Mouse (Mus musculus) embryonic facial prominence, embryonic 13.5 days (tissue): ENCODE results near the gene Dpp7. TPM values are rescaled to one million over a fixed set of nuclear protein-coding genes. Genes with fewer than 3 reads are reported as not detected.

ENCODE experiments used
- ATAC-seq: fragments of 200-750 bp; cut with Nextera tagmentation; 2 replicates; pipeline ENCODE4 v1.8.0; 2017; ENCODE audit warnings: low read depth; ENCODE audit not compliant: insufficient number of reproducible peaks, insufficient read depth, low FRiP score, low TSS enrichment
- H3K27ac ChIP-seq: fragments of 300-500 bp; sonication (generic); 2 replicates; pipeline ENCODE4 v1.5.1; 2015; ENCODE audit warnings: moderate library complexity, mild to moderate bottlenecking, inconsistent platforms
- H3K27me3 ChIP-seq: fragments of 300-500 bp; sonication (generic); 2 replicates; pipeline ENCODE4 v1.6.1; 2015; ENCODE audit warnings: mild to moderate bottlenecking, inconsistent platforms
- H3K36me3 ChIP-seq: fragments of 300-500 bp; sonication (generic); 2 replicates; pipeline ENCODE4 v1.6.1; 2015; ENCODE audit warnings: mild to moderate bottlenecking, inconsistent platforms
- H3K4me1 ChIP-seq: fragments of 300-500 bp; sonication (generic); 2 replicates; pipeline ENCODE4 v1.6.1; 2015; ENCODE audit warnings: inconsistent platforms
- H3K4me2 ChIP-seq: fragments of 300-500 bp; sonication (generic); 2 replicates; pipeline ENCODE4 v1.6.1; 2015; ENCODE audit warnings: moderate library complexity, mild to moderate bottlenecking, inconsistent platforms
- H3K4me3 ChIP-seq: fragments of 300-500 bp; sonication (generic); 2 replicates; pipeline ENCODE4 v1.5.1; 2015; ENCODE audit warnings: mild to moderate bottlenecking, inconsistent platforms
- H3K9ac ChIP-seq: fragments of 300-500 bp; sonication (generic); 2 replicates; pipeline ENCODE4 v1.6.1; 2015; ENCODE audit warnings: mild to moderate bottlenecking, inconsistent platforms
- H3K9me3 ChIP-seq: fragments of 300-500 bp; sonication (generic); 2 replicates; pipeline ENCODE4 v1.6.1; 2016; ENCODE audit warnings: inconsistent platforms
- WGBS: fragments of 180-500 bp; shearing (Covaris S2); methylation state at CpG from one replicate; pipeline ENCODE4 v1.1.7; 2015; ENCODE audit warnings: mixed read lengths; 5-methylcytosine and 5-hydroxymethylcytosine counted together
- polyA plus RNA-seq: library from polyadenylated mRNA; unstranded; fragments of >200 nt; fragmentation: Nextera tagmentation; extraction: Ambion mirVana; gene quantifications from 2 replicates; pipeline ENCODE4 v1.2.1, GENCODE M21; 2015

Dpp7 gene
- polyA plus RNA-seq, 1 experiment from 2014 or later: 25.5 TPM

- peak overlapping the region; percentile 71 for H3K9ac ChIP-seq
- peak overlapping the region; percentile 93 for H3K4me2 ChIP-seq
- H3K4me1 ChIP-seq: peaks cover 12% of the 10 kb centered on the region
- peaks cover 67% of the 10 kb centered on the region for H3K27me3 ChIP-seq
- WGBS: 47% methylated on average over 14 of the region's 14 CpGs
- H3K4me3 ChIP-seq: peak overlapping the region; percentile 52
- H3K27ac ChIP-seq: no peak overlapping the region
- ATAC-seq: no peak
- H3K36me3 ChIP-seq: no peaks in the 10 kb centered on the region
- no peaks in the 10 kb centered on the region for H3K9me3 ChIP-seq
Observed at GRCm38 (mm10) chr2:25305587-25306359, 50.4 kb downstream of the Dpp7 start.

GRCm38 (mm10) chr2:25304657-25305541 is 51.3 kb downstream of the Dpp7 start:
- Histone ChIP-seq H3K9me3 (no peaks in the 10 kb centered on the region), H3K4me3 (peak overlapping the region; percentile 52), H3K4me1 (peaks cover 12% of the 10 kb centered on the region), H3K36me3 (no peaks in the 10 kb centered on the region), H3K9ac (peak overlapping the region; percentile 71), H3K27ac (no peak overlapping the region), H3K27me3 (peaks cover 58% of the 10 kb centered on the region), H3K4me2 (peak overlapping the region; percentile 93)
- peak; percentile 37; the same call in 1 of the 2 replicates for ATAC-seq
- WGBS: 2% methylated on average over 45 of the region's 45 CpGs

- H3K27me3 ChIP-seq: peaks cover 50% of the 10 kb centered on the region
- H3K27ac ChIP-seq: no peak overlapping the region
- ATAC-seq: no peak
- no peaks in the 10 kb centered on the region for H3K9me3 ChIP-seq
- peaks cover 12% of the 10 kb centered on the region for H3K4me1 ChIP-seq
- peak overlapping the region; percentile 93 for H3K4me2 ChIP-seq
- H3K4me3 ChIP-seq: peak overlapping the region; percentile 52
- 64% methylated on average over 7 of the region's 7 CpGs for WGBS
- no peaks in the 10 kb centered on the region for H3K36me3 ChIP-seq
- no peak overlapping the region for H3K9ac ChIP-seq
Observed at GRCm38 (mm10) chr2:25303931-25304656, 52.1 kb downstream of the Dpp7 start.

- Histone ChIP-seq H3K9ac (no peak overlapping the region), H3K4me1 (peaks cover 12% of the 10 kb centered on the region), H3K9me3 (no peaks in the 10 kb centered on the region), H3K27me3 (peaks cover 45% of the 10 kb centered on the region), H3K36me3 (no peaks in the 10 kb centered on the region), H3K4me3 (no peak overlapping the region), H3K27ac (no peak overlapping the region), H3K4me2 (no peak overlapping the region)
- no peak for ATAC-seq
- 70% methylated on average over 3 of the region's 3 CpGs for WGBS
Observed at GRCm38 (mm10) chr2:25303452-25303851, 52.7 kb downstream of the Dpp7 start.

Other genes starting within 250 kb of the Dpp7 start
- gene Nrarp, start 175.6 kb downstream of the Dpp7 start, polyA plus RNA-seq: 15.0 and 16.7 TPM in 2 replicates
- gene Tor4a, start 159.5 kb downstream of the Dpp7 start, polyA plus RNA-seq: 5.1 and 6.1 TPM in 2 replicates
- 110 and 114 TPM in 2 replicates for gene Nelfb, start 144.9 kb downstream of the Dpp7 start, polyA plus RNA-seq
- 0.15 TPM in 1 of 2 replicates, not detected in the other for gene Stpg3, start 141.7 kb downstream of the Dpp7 start, polyA plus RNA-seq
- not detected in 2 replicates for gene Fam166a, start 137.6 kb downstream of the Dpp7 start, polyA plus RNA-seq
- gene Tubb4b, start 131.7 kb downstream of the Dpp7 start, polyA plus RNA-seq: 409 and 438 TPM in 2 replicates
- not detected in 2 replicates for gene Slc34a3, start 122.0 kb downstream of the Dpp7 start, polyA plus RNA-seq
- gene Rnf224, start 119.6 kb downstream of the Dpp7 start, polyA plus RNA-seq: not detected in 2 replicates
- gene Rnf208, start 114.1 kb downstream of the Dpp7 start, polyA plus RNA-seq: 10.8 and 11.3 TPM in 2 replicates
- 0.81 TPM in 1 of 2 replicates, not detected in the other for gene Cysrt1, start 113.9 kb downstream of the Dpp7 start, polyA plus RNA-seq
- 6.9 and 7.9 TPM in 2 replicates for gene AL732309.1, start 109.5 kb downstream of the Dpp7 start, polyA plus RNA-seq
- gene Tmem203, start 100.9 kb downstream of the Dpp7 start, polyA plus RNA-seq: 24.5 and 25.3 TPM in 2 replicates
- 7.5 and 8.2 TPM in 2 replicates for gene Tprn, start 93.7 kb downstream of the Dpp7 start, polyA plus RNA-seq
- gene Ssna1, start 83.9 kb downstream of the Dpp7 start, polyA plus RNA-seq: 231 and 246 TPM in 2 replicates
- 137 and 143 TPM in 2 replicates for gene Anapc2, start 83.9 kb downstream of the Dpp7 start, polyA plus RNA-seq
- not detected in 2 replicates for gene Tmem210, start 68.2 kb downstream of the Dpp7 start, polyA plus RNA-seq
- gene Lrrc26, start 66.4 kb downstream of the Dpp7 start, polyA plus RNA-seq: 0.22 TPM in 2 replicates
- 0.38 and 1.2 TPM in 2 replicates for gene Grin1, start 37.2 kb downstream of the Dpp7 start, polyA plus RNA-seq
- gene Man1b1, start 24.0 kb downstream of the Dpp7 start, polyA plus RNA-seq: 61.1 and 79.4 TPM in 2 replicates
- gene Uap1l1, start 9.3 kb upstream of the Dpp7 start, polyA plus RNA-seq: 9.9 and 14.9 TPM in 2 replicates
- gene Sapcd2, start 16.0 kb upstream of the Dpp7 start, polyA plus RNA-seq: 38.9 and 47.9 TPM in 2 replicates
- 0.87 and 1.1 TPM in 2 replicates for gene Entpd2, start 39.5 kb upstream of the Dpp7 start, polyA plus RNA-seq
- 42.5 and 48.9 TPM in 2 replicates for gene Npdc1, start 43.0 kb upstream of the Dpp7 start, polyA plus RNA-seq
- 0.12 and 0.17 TPM in 2 replicates for gene Fut7, start 66.9 kb upstream of the Dpp7 start, polyA plus RNA-seq
- 2.9 and 4.0 TPM in 2 replicates for gene Abca2, start 72.3 kb upstream of the Dpp7 start, polyA plus RNA-seq
- 5.0 and 7.2 TPM in 2 replicates for gene Clic3, start 100.5 kb upstream of the Dpp7 start, polyA plus RNA-seq
- gene Paxx, start 104.7 kb upstream of the Dpp7 start, polyA plus RNA-seq: 29.4 and 35.9 TPM in 2 replicates
- gene Ptgds, start 113.7 kb upstream of the Dpp7 start, polyA plus RNA-seq: 1.3 and 2.8 TPM in 2 replicates
- gene Lcn12, start 137.6 kb upstream of the Dpp7 start, polyA plus RNA-seq: not detected in 2 replicates
- 75.1 and 81.1 TPM in 2 replicates for gene Fbxw5, start 144.4 kb upstream of the Dpp7 start, polyA plus RNA-seq
- gene C8g, start 145.4 kb upstream of the Dpp7 start, polyA plus RNA-seq: 5.8 and 6.2 TPM in 2 replicates
- 31.4 and 35.4 TPM in 2 replicates for gene Traf2, start 190.6 kb upstream of the Dpp7 start, polyA plus RNA-seq
- gene Edf1, start 201.5 kb upstream of the Dpp7 start, polyA plus RNA-seq: 335 and 341 TPM in 2 replicates
- 4.3 and 7.2 TPM in 2 replicates for gene Mamdc4, start 218.5 kb upstream of the Dpp7 start, polyA plus RNA-seq
- 169 and 174 TPM in 2 replicates for gene Phpt1, start 218.9 kb upstream of the Dpp7 start, polyA plus RNA-seq
- gene Ajm1, start 225.4 kb upstream of the Dpp7 start, polyA plus RNA-seq: 0.39 and 0.62 TPM in 2 replicates